Mouse (Mus musculus) lung, embryonic 15.5 days (tissue): ENCODE measurements around the gene Helz. TPM values are rescaled to one million over a fixed set of nuclear protein-coding genes. Genes with fewer than 3 reads are reported as not detected.

Experiments used
- ATAC-seq: fragments of 200-750 bp; cut with Nextera tagmentation; 2 replicates; pipeline ENCODE4 v1.8.0; 2017; ENCODE audit warnings: moderate number of reproducible peaks, borderline replicate concordance; ENCODE audit not compliant: low FRiP score, low TSS enrichment; ENCODE audit errors: extremely low read depth
- H3K27ac ChIP-seq: fragments of 300-500 bp; sonication (generic); 2 replicates; pipeline ENCODE4 v1.5.1; 2015; ENCODE audit warnings: moderate library complexity, mild to moderate bottlenecking, inconsistent platforms
- H3K27me3 ChIP-seq: fragments of 300-500 bp; sonication (generic); 2 replicates; pipeline ENCODE4 v1.6.1; 2015; ENCODE audit warnings: inconsistent platforms
- H3K36me3 ChIP-seq: fragments of 300-500 bp; sonication (generic); 2 replicates; pipeline ENCODE4 v1.6.1; 2015; ENCODE audit warnings: inconsistent platforms
- H3K4me1 ChIP-seq: fragments of 300-500 bp; sonication (generic); 2 replicates; pipeline ENCODE4 v1.6.1; 2015; ENCODE audit warnings: inconsistent platforms
- H3K4me2 ChIP-seq: fragments of 300-500 bp; sonication (generic); 2 replicates; pipeline ENCODE4 v1.6.1; 2015; ENCODE audit warnings: inconsistent platforms, mild to moderate bottlenecking, moderate library complexity
- H3K4me3 ChIP-seq: fragments of 300-500 bp; sonication (generic); 2 replicates; pipeline ENCODE4 v1.5.1; 2015; ENCODE audit warnings: mild to moderate bottlenecking, inconsistent platforms
- H3K9ac ChIP-seq: fragments of 300-500 bp; sonication (generic); 2 replicates; pipeline ENCODE4 v1.6.1; 2015; ENCODE audit warnings: inconsistent platforms
- H3K9me3 ChIP-seq: fragments of 300-500 bp; sonication (generic); 2 replicates; pipeline ENCODE4 v1.6.1; 2016; ENCODE audit warnings: inconsistent platforms
- WGBS: fragments of 180-500 bp; shearing (Covaris S2); methylation state at CpG from one replicate; pipeline ENCODE4 v1.1.7; 2015; 5-methylcytosine and 5-hydroxymethylcytosine counted together
- polyA plus RNA-seq: library from polyadenylated mRNA; unstranded; fragments of >200 nt; fragmentation: Nextera tagmentation; extraction: Ambion mirVana; gene quantifications from 2 replicates; pipeline ENCODE4 v1.2.1, GENCODE M21; 2015

Gene Helz
- polyA plus RNA-seq, 1 experiment from 2014 or later: 20.2 TPM

- WGBS: 80% methylated on average over 19 of the region's 19 CpGs
- no peak overlapping the region for H3K27ac ChIP-seq
- no peaks in the 10 kb centered on the region for H3K4me1 ChIP-seq
- H3K9ac ChIP-seq: no peak overlapping the region
- peaks cover 18% of the 10 kb centered on the region for H3K36me3 ChIP-seq
- ATAC-seq: no peak
- H3K4me3 ChIP-seq: no peak overlapping the region
- H3K9me3 ChIP-seq: no peaks in the 10 kb centered on the region
- no peak overlapping the region for H3K4me2 ChIP-seq
- no peaks in the 10 kb centered on the region for H3K27me3 ChIP-seq
Observed at GRCm38 (mm10) chr11:107683544-107684465, 136.1 kb downstream of the Helz start.

GRCm38 (mm10) chr11:107686290-107686689, 138.6 kb downstream of the Helz start:
- Histone ChIP-seq H3K4me1 (no peaks in the 10 kb centered on the region), H3K4me3 (no peak overlapping the region), H3K4me2 (no peak overlapping the region), H3K27me3 (no peaks in the 10 kb centered on the region), H3K9me3 (no peaks in the 10 kb centered on the region), H3K9ac (no peak overlapping the region), H3K36me3 (peaks cover 18% of the 10 kb centered on the region), H3K27ac (no peak overlapping the region)
- ATAC-seq: no peak
- 86% methylated on average over 20 of the region's 20 CpGs for WGBS

GRCm38 (mm10) chr11:107688480-107688879, 140.8 kb downstream of the Helz start:
- 93% methylated on average over 10 of the region's 10 CpGs for WGBS
- H3K9me3 ChIP-seq: no peaks in the 10 kb centered on the region
- no peaks in the 10 kb centered on the region for H3K4me1 ChIP-seq
- H3K36me3 ChIP-seq: peaks cover 18% of the 10 kb centered on the region
- no peak for ATAC-seq
- no peak overlapping the region for H3K4me2 ChIP-seq
- no peak overlapping the region for H3K4me3 ChIP-seq
- no peak overlapping the region for H3K9ac ChIP-seq
- H3K27me3 ChIP-seq: no peaks in the 10 kb centered on the region
- no peak overlapping the region for H3K27ac ChIP-seq

GRCm38 (mm10) chr11:107691569-107691968, 143.8 kb downstream of the Helz start:
- no peaks in the 10 kb centered on the region for H3K9me3 ChIP-seq
- H3K27ac ChIP-seq: no peak overlapping the region
- H3K36me3 ChIP-seq: peaks cover 9% of the 10 kb centered on the region
- WGBS: 41% methylated on average over 8 of the region's 8 CpGs
- no peak overlapping the region for H3K4me3 ChIP-seq
- no peaks in the 10 kb centered on the region for H3K27me3 ChIP-seq
- H3K4me1 ChIP-seq: no peaks in the 10 kb centered on the region
- H3K4me2 ChIP-seq: no peak overlapping the region
- no peak for ATAC-seq
- no peak overlapping the region for H3K9ac ChIP-seq

GRCm38 (mm10) chr11:107693338-107693737, 145.6 kb downstream of the Helz start:
- Histone ChIP-seq H3K9me3 (no peaks in the 10 kb centered on the region), H3K4me1 (no peaks in the 10 kb centered on the region), H3K9ac (no peak overlapping the region), H3K4me2 (no peak overlapping the region), H3K36me3 (peaks cover 2% of the 10 kb centered on the region; the same call in 1 of the 2 replicates), H3K27ac (no peak overlapping the region), H3K4me3 (no peak overlapping the region), H3K27me3 (no peaks in the 10 kb centered on the region)
- WGBS: 72% methylated on average over 6 of the region's 6 CpGs
- no peak for ATAC-seq

- no peak overlapping the region for H3K27ac ChIP-seq
- 94% methylated on average over 4 of the region's 4 CpGs for WGBS
- no peak overlapping the region for H3K4me2 ChIP-seq
- no peak overlapping the region for H3K9ac ChIP-seq
- no peaks in the 10 kb centered on the region; the same call in 1 of the 2 replicates for H3K4me1 ChIP-seq
- H3K9me3 ChIP-seq: no peaks in the 10 kb centered on the region
- H3K27me3 ChIP-seq: no peaks in the 10 kb centered on the region
- H3K36me3 ChIP-seq: no peaks in the 10 kb centered on the region
- H3K4me3 ChIP-seq: no peak overlapping the region
- no peak for ATAC-seq
Observed at GRCm38 (mm10) chr11:107699967-107700366, 152.2 kb downstream of the Helz start.

GRCm38 (mm10) chr11:107703272-107704134, 155.8 kb downstream of the Helz start:
- no peak for ATAC-seq

GRCm38 (mm10) chr11:107705060-107705459, 157.3 kb downstream of the Helz start:
- H3K9me3 ChIP-seq: no peaks in the 10 kb centered on the region
- no peaks in the 10 kb centered on the region for H3K36me3 ChIP-seq

More at GRCm38 (mm10) chr11:107703272-107704134, 155.8 kb downstream of the Helz start:
- H3K27me3 ChIP-seq: no peaks in the 10 kb centered on the region
- no peak overlapping the region for H3K4me2 ChIP-seq
- 52% methylated on average over 27 of the region's 27 CpGs for WGBS
- H3K9me3 ChIP-seq: no peaks in the 10 kb centered on the region
- no peak overlapping the region for H3K4me3 ChIP-seq
- no peak overlapping the region for H3K9ac ChIP-seq
- no peak overlapping the region for H3K27ac ChIP-seq
- no peaks in the 10 kb centered on the region; the same call in 1 of the 2 replicates for H3K4me1 ChIP-seq
- H3K36me3 ChIP-seq: no peaks in the 10 kb centered on the region

GRCm38 (mm10) chr11:107705476-107706074, 157.8 kb downstream of the Helz start:
- Histone ChIP-seq H3K9me3 (no peaks in the 10 kb centered on the region), H3K36me3 (no peaks in the 10 kb centered on the region), H3K9ac (no peak overlapping the region), H3K27me3 (no peaks in the 10 kb centered on the region), H3K4me3 (no peak overlapping the region), H3K4me1 (no peaks in the 10 kb centered on the region; the same call in 1 of the 2 replicates), H3K27ac (peak overlapping the region; percentile 64), H3K4me2 (no peak overlapping the region)
- peak; percentile 60; the same call in 1 of the 2 replicates for ATAC-seq
- 56% methylated on average over 11 of the region's 11 CpGs for WGBS

More at GRCm38 (mm10) chr11:107705060-107705459, 157.3 kb downstream of the Helz start:
- H3K4me3 ChIP-seq: no peak overlapping the region
- no peaks in the 10 kb centered on the region; the same call in 1 of the 2 replicates for H3K4me1 ChIP-seq
- H3K9ac ChIP-seq: no peak overlapping the region
- H3K4me2 ChIP-seq: no peak overlapping the region
- no peaks in the 10 kb centered on the region for H3K27me3 ChIP-seq
- ATAC-seq: no peak
- 80% methylated on average over 6 of the region's 6 CpGs for WGBS
- H3K27ac ChIP-seq: peak overlapping the region; percentile 64

GRCm38 (mm10) chr11:107707897-107708610, 160.3 kb downstream of the Helz start:
- Histone ChIP-seq H3K9ac (no peak overlapping the region), H3K27ac (no peak overlapping the region), H3K9me3 (no peaks in the 10 kb centered on the region), H3K4me2 (no peak overlapping the region), H3K27me3 (no peaks in the 10 kb centered on the region), H3K36me3 (no peaks in the 10 kb centered on the region), H3K4me3 (no peak overlapping the region), H3K4me1 (no peaks in the 10 kb centered on the region; the same call in 1 of the 2 replicates)
- ATAC-seq: no peak
- WGBS: 56% methylated on average over 20 of the region's 20 CpGs

GRCm38 (mm10) chr11:107710379-107710778, 162.6 kb downstream of the Helz start:
- H3K36me3 ChIP-seq: no peaks in the 10 kb centered on the region
- no peaks in the 10 kb centered on the region for H3K4me1 ChIP-seq
- no peak overlapping the region for H3K27ac ChIP-seq
- H3K4me2 ChIP-seq: no peak overlapping the region
- no peak for ATAC-seq
- H3K27me3 ChIP-seq: no peaks in the 10 kb centered on the region
- no peaks in the 10 kb centered on the region for H3K9me3 ChIP-seq
- 46% methylated on average over 3 of the region's 3 CpGs for WGBS
- H3K9ac ChIP-seq: no peak overlapping the region
- H3K4me3 ChIP-seq: no peak overlapping the region
